Mouse (Mus musculus): Measurements from ENCODE around the gene Syne2. TPM values are rescaled to one million over a fixed set of nuclear protein-coding genes. Genes with fewer than 3 reads are reported as not detected.

The Syne2 gene
- polyA plus RNA-seq, 1 experiment from 2014 or later = 42.0 TPM

DNA sequence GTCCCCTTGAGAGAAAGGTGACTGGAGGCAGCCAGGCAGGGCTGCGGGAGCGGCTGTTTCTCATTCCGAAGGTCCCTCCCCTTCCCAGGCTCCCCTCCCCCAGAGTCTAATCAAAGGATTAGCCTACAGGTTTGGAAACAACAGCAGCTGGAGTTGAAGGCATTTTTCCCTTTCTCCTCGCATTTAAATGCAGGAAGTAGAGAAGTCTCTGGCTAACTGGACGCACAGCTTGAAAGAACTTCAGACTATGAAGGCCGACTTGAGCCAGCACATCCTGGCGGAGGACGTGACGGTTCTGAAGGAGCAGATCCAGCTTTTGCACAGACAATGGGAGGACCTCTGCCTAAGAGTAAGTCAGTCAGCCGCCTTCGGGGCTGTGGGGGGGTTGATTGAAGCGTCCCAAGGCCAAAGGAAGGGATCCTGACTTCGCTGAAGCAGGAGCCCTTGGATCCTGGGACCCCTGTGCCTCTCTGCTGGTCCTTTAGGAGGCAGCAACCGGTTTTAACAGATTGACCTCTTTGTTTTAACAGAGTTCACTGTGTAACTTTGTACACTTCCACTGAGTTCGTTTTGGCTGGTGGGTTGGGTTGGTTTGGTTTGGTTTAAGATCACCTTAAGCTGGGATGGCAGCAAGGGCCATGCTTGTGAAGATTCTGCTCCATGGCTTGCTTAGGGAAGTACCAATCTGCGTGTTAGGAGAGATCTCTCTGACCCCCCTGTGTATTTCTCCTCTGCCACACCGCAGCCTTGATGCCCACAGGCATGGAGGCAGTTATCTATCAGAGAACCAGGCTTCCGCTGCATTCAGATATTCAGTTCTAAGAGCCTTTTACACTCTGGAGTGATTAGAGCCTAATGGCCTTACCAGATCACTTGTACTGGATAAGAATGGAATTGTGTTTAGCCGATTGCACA is 254.3 kb downstream of the Syne2 start:
- ATAC-seq (ENCODE audit: low FRiP score) = no peak
- Histone ChIP-seq H3K4me2 (peak overlapping the region; percentile 3; the same call in 1 of the 2 replicates), H3K9ac (replicated peaks) (no peak overlapping the region), H3K27ac (replicated peaks) (no peak overlapping the region), H3K4me1 (no peaks in the 10 kb centered on the region; the same call in 1 of the 2 replicates), H3K4me3 (replicated peaks) (no peak overlapping the region; the same call in 1 of the 2 replicates), H3K27me3 (replicated peaks) (no peaks in the 10 kb centered on the region), H3K36me3 (peaks cover 6% of the 10 kb centered on the region; the same call in 1 of the 2 replicates), H3K9me3 (replicated peaks) (no peaks in the 10 kb centered on the region)
- 19% methylated on average over 19 of the region's 19 CpGs for WGBS

DNA sequence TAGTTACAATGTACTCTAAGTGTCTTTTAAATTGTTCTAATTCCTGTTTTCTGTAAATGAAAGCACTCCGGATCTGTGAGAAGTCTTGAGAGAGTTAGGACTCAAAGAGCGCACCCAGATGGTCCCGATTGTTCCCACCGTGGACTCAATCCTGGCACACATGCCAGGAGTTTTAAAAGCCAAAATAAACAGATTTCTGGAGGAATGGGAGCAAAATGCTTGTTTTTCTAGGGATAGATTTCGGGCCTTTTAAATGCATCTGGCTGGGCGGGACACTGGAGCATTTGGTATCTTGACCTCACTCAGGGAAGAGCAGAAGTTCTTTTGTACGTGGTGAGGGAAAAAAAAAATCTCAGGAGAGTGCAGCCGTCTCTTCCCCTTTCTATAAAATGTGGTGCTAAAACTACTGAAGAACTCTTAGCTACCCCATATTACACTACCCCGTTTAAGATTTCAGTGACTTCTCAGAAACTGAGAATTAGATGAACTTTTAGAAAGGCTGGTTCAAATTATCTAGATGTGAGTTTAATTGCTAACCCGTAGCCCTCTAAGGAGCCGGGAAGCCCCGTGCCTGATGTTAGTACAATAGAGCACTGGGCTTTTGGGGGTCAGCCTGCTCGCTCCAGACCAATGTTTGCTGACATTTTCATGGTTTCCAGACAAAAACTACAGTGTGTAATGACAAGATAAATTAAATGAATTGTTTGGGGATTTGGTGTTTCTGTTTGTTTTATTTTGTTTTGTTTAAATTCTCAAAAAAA is 255.3 kb downstream of the Syne2 start:
- Histone ChIP-seq H3K36me3 (peaks cover 6% of the 10 kb centered on the region; the same call in 1 of the 2 replicates), H3K4me1 (no peaks in the 10 kb centered on the region; the same call in 1 of the 2 replicates), H3K27ac (replicated peaks) (no peak overlapping the region), H3K27me3 (replicated peaks) (no peaks in the 10 kb centered on the region), H3K4me2 (no peak overlapping the region), H3K4me3 (replicated peaks) (no peak overlapping the region), H3K9me3 (replicated peaks) (no peaks in the 10 kb centered on the region), H3K9ac (replicated peaks) (no peak overlapping the region)
- ATAC-seq (ENCODE audit: low FRiP score) = no peak
- WGBS = 16% methylated on average over 13 of the region's 13 CpGs

DNA sequence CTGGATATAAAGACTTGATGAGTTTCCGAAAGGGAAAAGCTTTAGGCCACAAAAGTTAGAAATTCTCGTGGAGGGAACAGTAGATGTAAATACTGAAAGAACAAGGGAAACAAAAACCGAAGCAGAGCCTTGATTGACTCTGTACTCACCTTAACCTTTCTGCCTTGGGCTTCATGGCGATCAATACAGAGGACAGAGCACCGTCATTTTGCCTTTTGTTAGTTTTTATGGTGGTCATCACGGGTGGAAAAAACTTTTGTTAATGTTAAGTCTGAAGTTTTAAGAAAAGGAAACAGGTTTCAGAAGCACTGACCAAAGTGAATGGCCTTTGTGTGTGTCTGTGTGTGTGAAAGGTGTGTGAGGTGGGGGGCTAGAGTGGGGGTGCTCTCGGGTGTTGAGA is 256.0 kb downstream of the Syne2 start:
- 26% methylated on average over 7 of the region's 7 CpGs for WGBS

DNA sequence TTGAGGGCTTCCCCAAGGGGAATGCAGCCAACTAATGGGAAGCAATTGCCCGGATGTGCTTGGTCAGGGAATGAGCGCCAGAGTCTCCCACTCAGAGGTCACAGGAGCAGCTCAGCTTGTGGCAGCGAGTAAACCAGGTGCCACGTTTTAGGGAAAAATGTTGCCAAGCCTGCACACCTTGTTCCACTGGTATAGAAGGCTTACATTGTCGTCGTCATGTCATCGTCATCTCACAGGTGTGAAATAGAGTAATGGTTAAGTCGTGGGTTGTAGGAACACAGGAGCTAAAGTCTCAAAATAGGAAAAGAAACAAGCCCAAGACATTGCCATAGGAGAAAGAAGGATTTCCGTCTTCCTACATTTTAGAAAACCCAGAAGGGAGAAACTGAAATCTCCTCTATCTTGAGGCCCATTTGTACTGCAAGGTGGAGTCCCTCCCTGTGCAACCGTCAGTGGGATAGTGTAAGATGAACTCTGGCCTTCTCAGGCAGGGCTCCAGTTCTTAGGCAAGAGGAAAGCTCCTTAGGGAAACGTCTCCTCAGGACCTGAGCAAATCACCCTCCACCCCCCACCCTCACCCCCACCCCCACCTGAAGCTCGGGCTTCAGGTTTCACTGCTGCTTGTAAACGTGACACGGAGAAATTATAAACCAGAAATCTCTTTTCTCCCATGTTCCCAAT is 263.1 kb downstream of the Syne2 start:
- peaks cover 27% of the 10 kb centered on the region for H3K4me1 ChIP-seq
- ATAC-seq (ENCODE audit: low FRiP score) = peak; percentile 39; the same call in 1 of the 2 replicates
- H3K9ac ChIP-seq (replicated peaks) = peak overlapping the region; percentile 43
- no peaks in the 10 kb centered on the region for H3K36me3 ChIP-seq
- H3K4me2 ChIP-seq = peak overlapping the region; percentile 63
- H3K9me3 ChIP-seq (replicated peaks) = no peaks in the 10 kb centered on the region
- no peaks in the 10 kb centered on the region for H3K27me3 ChIP-seq (replicated peaks)
- H3K4me3 ChIP-seq (replicated peaks) = peak overlapping the region; percentile 45
- peak overlapping the region; percentile 93 for H3K27ac ChIP-seq (replicated peaks)
- 41% methylated on average over 14 of the region's 14 CpGs for WGBS

More for the DNA sequence above, 256.0 kb downstream of the Syne2 start:
- no peaks in the 10 kb centered on the region; the same call in 1 of the 2 replicates for H3K4me1 ChIP-seq
- no peak overlapping the region for H3K27ac ChIP-seq (replicated peaks)
- no peak overlapping the region for H3K4me3 ChIP-seq (replicated peaks)
- ATAC-seq (ENCODE audit: low FRiP score) = no peak
- H3K9me3 ChIP-seq (replicated peaks) = no peaks in the 10 kb centered on the region
- H3K4me2 ChIP-seq = no peak overlapping the region
- no peak overlapping the region for H3K9ac ChIP-seq (replicated peaks)
- peaks cover 3% of the 10 kb centered on the region; the same call in 1 of the 2 replicates for H3K36me3 ChIP-seq
- H3K27me3 ChIP-seq (replicated peaks) = no peaks in the 10 kb centered on the region

DNA sequence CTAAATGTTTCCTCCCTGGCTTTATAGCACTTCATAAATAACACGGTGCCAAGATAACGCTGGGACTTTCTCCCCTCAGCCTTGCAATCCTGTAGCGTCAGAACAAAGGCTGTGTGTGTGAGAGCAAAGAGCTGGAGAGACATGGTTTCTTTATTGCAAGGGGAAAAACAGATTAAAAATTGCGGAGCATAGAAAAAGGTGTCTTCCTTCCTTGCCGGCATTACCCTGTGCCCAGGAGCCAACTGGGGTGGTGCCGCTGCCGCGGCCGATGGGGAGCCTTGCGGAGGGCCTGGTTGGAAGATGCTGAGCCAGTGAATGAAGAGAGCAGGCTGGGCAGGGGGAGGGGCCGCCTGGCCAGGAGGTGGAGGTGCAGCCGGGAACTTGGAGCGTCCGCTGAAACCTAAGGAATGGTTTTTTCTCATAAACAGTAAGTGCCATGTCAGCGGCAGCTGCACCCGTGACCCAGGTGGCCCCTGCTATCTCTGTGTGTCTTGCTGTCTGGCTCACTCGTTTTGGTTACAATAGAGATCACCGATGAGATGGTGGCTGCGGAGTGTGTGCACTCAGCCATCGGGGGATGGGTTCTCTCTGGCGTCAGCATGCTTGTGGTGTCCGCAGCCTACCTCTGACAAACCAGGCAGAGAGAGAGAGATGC is 263.8 kb downstream of the Syne2 start:
- Histone ChIP-seq H3K9me3 (replicated peaks) (no peaks in the 10 kb centered on the region), H3K9ac (replicated peaks) (peak overlapping the region; percentile 43), H3K36me3 (no peaks in the 10 kb centered on the region), H3K27ac (replicated peaks) (peak overlapping the region; percentile 93), H3K4me1 (peaks cover 27% of the 10 kb centered on the region), H3K4me3 (replicated peaks) (peak overlapping the region; percentile 45), H3K27me3 (replicated peaks) (no peaks in the 10 kb centered on the region), H3K4me2 (peak overlapping the region; percentile 63)
- WGBS = 1% methylated on average over 22 of the region's 22 CpGs
- ATAC-seq (ENCODE audit: low FRiP score) = peak; percentile 96

DNA sequence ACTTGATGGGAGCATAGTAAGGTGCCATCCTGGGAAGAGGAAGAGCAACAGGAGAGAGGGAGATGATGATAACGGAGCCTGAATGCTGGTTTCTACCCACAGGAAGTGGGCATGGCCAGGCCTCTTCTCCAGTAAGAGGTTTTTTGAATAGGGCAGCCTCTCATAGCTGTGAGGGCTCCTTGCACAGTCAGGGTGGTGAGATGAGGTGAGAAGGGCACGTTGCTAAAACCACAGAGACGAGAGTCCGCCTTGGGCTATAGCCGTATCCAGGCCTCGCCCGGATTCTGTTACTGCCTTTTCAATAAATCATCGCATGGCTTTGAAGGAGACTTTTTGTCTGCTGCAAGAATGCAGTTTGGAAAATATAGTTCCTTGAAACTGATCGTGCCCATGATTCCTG is 267.1 kb downstream of the Syne2 start:
- Histone ChIP-seq H3K9me3 (replicated peaks) (no peaks in the 10 kb centered on the region), H3K36me3 (peaks cover 26% of the 10 kb centered on the region), H3K9ac (replicated peaks) (no peak overlapping the region), H3K27ac (replicated peaks) (no peak overlapping the region), H3K4me3 (replicated peaks) (no peak overlapping the region), H3K4me2 (no peak overlapping the region), H3K4me1 (peaks cover 27% of the 10 kb centered on the region), H3K27me3 (replicated peaks) (no peaks in the 10 kb centered on the region)
- 76% methylated on average over 9 of the region's 9 CpGs for WGBS
- ATAC-seq (ENCODE audit: low FRiP score) = no peak

DNA sequence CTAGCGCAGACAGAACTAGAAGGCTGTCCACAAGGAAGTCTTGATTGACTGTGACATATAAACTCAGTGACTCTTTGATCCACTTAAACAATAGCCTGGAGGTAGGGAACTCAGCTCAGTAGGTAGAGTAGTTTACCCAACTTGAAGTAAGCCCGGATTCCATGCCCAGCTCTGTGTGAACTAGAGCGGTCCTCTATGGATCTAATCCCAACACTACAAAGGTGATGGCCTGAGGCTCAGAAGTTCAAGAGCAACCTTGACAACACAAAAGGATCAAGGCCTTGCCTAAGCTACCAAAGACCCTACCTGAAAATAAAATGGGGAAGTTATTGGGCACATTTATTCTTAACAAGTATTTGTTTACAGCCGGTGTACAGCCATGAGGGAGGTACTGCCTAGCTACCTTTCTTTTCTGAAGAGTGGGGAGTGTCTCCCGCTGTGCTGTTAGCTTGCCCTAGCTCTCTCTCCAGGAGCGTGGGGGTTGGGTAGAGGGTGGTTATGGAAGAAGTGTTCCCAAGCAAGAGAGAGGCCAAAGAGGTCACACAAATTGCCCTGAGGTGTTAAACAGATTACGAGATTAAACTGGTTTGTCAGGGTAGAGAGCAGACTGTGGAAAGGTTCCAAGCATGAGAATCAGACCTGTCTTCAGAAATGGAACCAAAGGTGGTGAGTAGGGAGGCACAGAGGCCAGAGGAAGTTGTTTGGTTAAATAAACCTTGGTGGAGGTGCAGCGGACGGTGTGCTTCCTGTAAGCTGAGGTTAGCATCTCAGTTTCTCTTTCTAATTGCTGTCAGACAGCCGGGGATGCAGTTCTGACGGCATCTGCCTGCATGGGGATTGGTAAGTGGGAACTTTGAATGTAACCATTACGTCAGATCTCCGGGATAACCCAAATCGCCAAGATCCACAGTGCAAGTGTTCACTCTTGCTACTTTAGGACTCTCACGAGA is 268.3 kb downstream of the Syne2 start:
- 78% methylated on average over 15 of the region's 15 CpGs for WGBS
- no peaks in the 10 kb centered on the region for H3K27me3 ChIP-seq (replicated peaks)
- H3K36me3 ChIP-seq = peaks cover 33% of the 10 kb centered on the region
- H3K4me3 ChIP-seq (replicated peaks) = no peak overlapping the region
- no peaks in the 10 kb centered on the region for H3K9me3 ChIP-seq (replicated peaks)
- no peak overlapping the region for H3K4me2 ChIP-seq
- H3K4me1 ChIP-seq = peaks cover 17% of the 10 kb centered on the region
- H3K9ac ChIP-seq (replicated peaks) = no peak overlapping the region
- ATAC-seq (ENCODE audit: low FRiP score) = no peak
- H3K27ac ChIP-seq (replicated peaks) = no peak overlapping the region

DNA sequence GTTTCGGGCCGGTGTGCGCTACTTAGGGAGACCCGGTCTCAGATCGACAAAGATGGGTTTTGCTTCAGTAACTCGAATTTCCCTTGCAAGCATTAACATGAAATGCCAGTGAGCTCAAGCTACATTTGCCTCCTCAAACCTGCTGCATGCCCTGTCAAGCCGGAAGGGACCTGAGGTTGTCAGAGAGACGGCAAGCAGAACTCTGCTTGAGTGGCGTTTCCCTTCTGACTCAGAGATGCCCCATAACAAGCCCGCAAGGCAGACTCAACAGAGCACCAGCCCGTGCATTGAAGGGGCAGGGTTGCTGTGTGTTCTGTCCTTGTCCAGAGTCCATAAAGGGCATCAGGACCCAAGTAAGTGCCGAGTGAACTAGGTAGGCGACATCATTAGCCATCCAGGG is 269.1 kb downstream of the Syne2 start:
- no peak overlapping the region for H3K27ac ChIP-seq (replicated peaks)
- H3K4me1 ChIP-seq = peaks cover 17% of the 10 kb centered on the region
- no peak for ATAC-seq (ENCODE audit: low FRiP score)
- H3K4me2 ChIP-seq = no peak overlapping the region
- H3K4me3 ChIP-seq (replicated peaks) = no peak overlapping the region
- no peaks in the 10 kb centered on the region for H3K27me3 ChIP-seq (replicated peaks)
- WGBS = 90% methylated on average over 13 of the region's 13 CpGs
- no peak overlapping the region for H3K9ac ChIP-seq (replicated peaks)
- H3K9me3 ChIP-seq (replicated peaks) = no peaks in the 10 kb centered on the region
- peaks cover 39% of the 10 kb centered on the region for H3K36me3 ChIP-seq

DNA sequence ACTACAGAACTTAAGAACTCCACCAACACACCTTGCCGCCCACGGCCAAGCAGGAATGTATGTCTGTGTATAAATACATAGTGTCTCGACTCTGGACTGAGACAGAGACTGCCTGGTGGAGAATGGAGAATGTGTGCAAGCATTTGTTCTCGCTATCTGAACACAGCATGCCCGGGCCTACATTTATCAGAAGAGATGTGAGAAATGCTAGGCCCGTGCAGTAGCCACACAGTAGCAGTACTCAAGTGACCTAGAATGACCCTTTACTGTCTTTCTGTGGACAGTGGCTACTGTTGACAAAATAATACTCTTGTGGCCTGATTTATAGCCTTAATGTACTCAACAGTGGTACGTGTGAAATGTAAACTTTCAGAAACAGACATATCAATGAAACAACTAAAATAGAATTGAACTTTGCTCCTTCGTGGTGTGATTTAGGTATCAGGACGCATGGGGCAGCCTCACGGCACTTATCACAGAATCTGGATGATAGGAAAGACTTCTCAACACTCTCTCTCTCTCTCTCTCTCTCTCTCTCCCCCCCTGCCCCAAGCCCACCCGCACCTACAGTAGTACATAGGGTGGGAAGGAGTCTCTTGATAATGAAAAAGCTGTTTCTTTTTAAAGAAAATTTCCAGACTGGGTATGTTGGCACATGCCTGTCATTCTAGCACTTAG is 275.0 kb downstream of the Syne2 start:
- Histone ChIP-seq H3K36me3 (peaks cover 74% of the 10 kb centered on the region), H3K27ac (replicated peaks) (no peak overlapping the region)
- ATAC-seq (ENCODE audit: low FRiP score) = no peak

More for the DNA sequence above, 275.0 kb downstream of the Syne2 start:
- H3K4me3 ChIP-seq (replicated peaks) = no peak overlapping the region
- H3K9ac ChIP-seq (replicated peaks) = no peak overlapping the region
- WGBS = 90% methylated on average over 11 of the region's 11 CpGs
- H3K4me2 ChIP-seq = no peak overlapping the region
- H3K27me3 ChIP-seq (replicated peaks) = no peaks in the 10 kb centered on the region
- 0 out of 2 replicates have a peak, but pooled peaks cover 4% of the 10 kb centered on the region for H3K4me1 ChIP-seq
- no peaks in the 10 kb centered on the region for H3K9me3 ChIP-seq (replicated peaks)
